Mouse (Mus musculus) MEL (cell line): ENCODE measurements around the gene Fez2. TPM values are rescaled to one million over a fixed set of nuclear protein-coding genes. Genes with fewer than 3 reads are reported as not detected.

Experiments
- DNase-seq: peaks from one replicate; pipeline ENCODE4 v3.0.0; 2011; ENCODE audit warnings: low read depth, low spot score
- H3K27ac ChIP-seq: 2 replicates; pipeline ENCODE4 v1.5.1; 2012; ENCODE audit warnings: low read depth, mild to moderate bottlenecking, control low read depth, low read length, moderate library complexity; ENCODE audit not compliant: control insufficient read depth
- H3K27me3 ChIP-seq, 2 experiments: fragments of 150-350 bp in 1 of 2; sonication (generic) in 1 of 2; 2 replicates each; pipeline ENCODE4 v1.6.1; 2012; ENCODE audit warnings: low read length in 2 of 2, mild to moderate bottlenecking in 2 of 2, improper control_type of control experiment in 1 of 2, moderate library complexity in 1 of 2; ENCODE audit not compliant: insufficient read depth in 2 of 2, control insufficient read depth in 1 of 2
- H3K36me3 ChIP-seq, 2 experiments: 2 replicates each; pipeline ENCODE4 v1.6.1; 2012 to 2014; ENCODE audit warnings: low read length in 2 of 2, improper control_type of control experiment in 1 of 2, inconsistent platforms in 1 of 2, mild to moderate bottlenecking in 1 of 2; ENCODE audit not compliant: insufficient read depth in 2 of 2, control insufficient read depth in 1 of 2
- H3K4me1 ChIP-seq, 2 experiments: fragments of 150-350 bp in 1 of 2; sonication (generic) in 1 of 2; 2 replicates each; pipeline ENCODE4 v1.6.1; 2012; ENCODE audit warnings: low read length in 2 of 2, improper control_type of control experiment in 1 of 2, mild to moderate bottlenecking in 1 of 2; ENCODE audit not compliant: insufficient read depth in 2 of 2, control insufficient read depth in 1 of 2
- H3K4me3 ChIP-seq, 2 experiments: fragments of 150-350 bp in 1 of 2; sonication (generic) in 1 of 2; 2 replicates each; pipeline ENCODE4 v1.5.1; 2012; ENCODE audit warnings: low read depth in 2 of 2, low read length in 2 of 2, mild to moderate bottlenecking in 2 of 2, moderate library complexity in 2 of 2, control low read depth in 1 of 2, improper control_type of control experiment in 1 of 2; ENCODE audit not compliant: control insufficient read depth in 1 of 2, insufficient read depth in 1 of 2
- H3K79me2 ChIP-seq: 2 replicates; pipeline ENCODE4 v1.6.1; 2012; ENCODE audit warnings: mild to moderate bottlenecking, low read length, moderate library complexity; ENCODE audit not compliant: control insufficient read depth, poor library complexity, insufficient read depth
- H3K9ac ChIP-seq: 2 replicates; pipeline ENCODE4 v1.6.1; 2012; ENCODE audit warnings: low read depth, mild to moderate bottlenecking, control low read depth, low read length, moderate library complexity; ENCODE audit not compliant: control insufficient read depth, poor library complexity, severe bottlenecking
- H3K9me3 ChIP-seq: fragments of 150-350 bp; sonication (generic); replicated peaks from 2 replicates; pipeline ENCODE4 v1.6.1; 2012; ENCODE audit warnings: mild to moderate bottlenecking, low read length, improper control_type of control experiment, moderate library complexity; ENCODE audit not compliant: insufficient read depth
- CHD2 ChIP-seq: IDR thresholded peaks from 2 replicates; pipeline ENCODE4 v1.6.1; 2011; ENCODE audit warnings: low read length, improper control_type of control experiment
- ETS1 ChIP-seq: IDR thresholded peaks from 2 replicates; pipeline ENCODE4 v1.6.1; 2012; ENCODE audit warnings: low read depth, mild to moderate bottlenecking, inconsistent platforms, low read length, improper control_type of control experiment, moderate library complexity
- GABPA ChIP-seq: IDR thresholded peaks from 2 replicates; pipeline ENCODE4 v1.6.1; 2012; ENCODE audit warnings: low read depth, mild to moderate bottlenecking, inconsistent platforms, low read length, improper control_type of control experiment, moderate library complexity
- GATA1 ChIP-seq: IDR thresholded peaks from 2 replicates; pipeline ENCODE4 v1.6.1; 2011; ENCODE audit warnings: low read depth, low read length, improper control_type of control experiment
- JUND ChIP-seq: IDR thresholded peaks from 2 replicates; pipeline ENCODE4 v1.6.1; 2011; ENCODE audit warnings: low read depth, mild to moderate bottlenecking, improper control_type of control experiment, low read length
- MAFK ChIP-seq: IDR thresholded peaks from 2 replicates; pipeline ENCODE4 v1.6.1; 2011; ENCODE audit warnings: low read depth, mild to moderate bottlenecking, low read length, improper control_type of control experiment, borderline replicate concordance
- MAX ChIP-seq: IDR thresholded peaks from 2 replicates; pipeline ENCODE4 v1.6.1; 2011; ENCODE audit warnings: low read length, improper control_type of control experiment
- MAZ ChIP-seq: IDR thresholded peaks from 2 replicates; pipeline ENCODE4 v1.6.1; 2012; ENCODE audit warnings: low read depth, mild to moderate bottlenecking, inconsistent platforms, low read length, improper control_type of control experiment
- MXI1 ChIP-seq: IDR thresholded peaks from 2 replicates; pipeline ENCODE4 v1.6.1; 2011; ENCODE audit warnings: mild to moderate bottlenecking, low read depth, low read length, improper control_type of control experiment
- MYB ChIP-seq: IDR thresholded peaks from 2 replicates; pipeline ENCODE4 v1.6.1; 2011; ENCODE audit warnings: mild to moderate bottlenecking, low read depth, low read length, improper control_type of control experiment
- POLR2A ChIP-seq, 2 experiments: IDR thresholded peaks; 2 replicates each; pipeline ENCODE4 v1.6.1; 2011 to 2012; ENCODE audit warnings: low read length in 2 of 2, mild to moderate bottlenecking in 2 of 2, control low read depth in 1 of 2, improper control_type of control experiment in 1 of 2, low read depth in 1 of 2, moderate library complexity in 1 of 2; ENCODE audit not compliant: control insufficient read depth in 1 of 2, insufficient read depth in 1 of 2, poor library complexity in 1 of 2
- POLR2AphosphoS5 ChIP-seq: IDR thresholded peaks from 2 replicates; pipeline ENCODE4 v1.6.1; 2012; ENCODE audit warnings: low read depth, borderline replicate concordance, mild to moderate bottlenecking, inconsistent platforms, low read length, moderate library complexity, mixed read lengths
- RAD21 ChIP-seq: IDR thresholded peaks from 2 replicates; pipeline ENCODE4 v1.6.1; 2011; ENCODE audit warnings: mild to moderate bottlenecking, low read depth, low read length, improper control_type of control experiment
- SMC3 ChIP-seq: IDR thresholded peaks from 2 replicates; pipeline ENCODE4 v1.6.1; 2011; ENCODE audit warnings: low read depth, low read length, improper control_type of control experiment
- TAL1 ChIP-seq: IDR thresholded peaks from 2 replicates; pipeline ENCODE4 v1.6.1; 2012; ENCODE audit warnings: mild to moderate bottlenecking, inconsistent platforms, low read length, moderate library complexity, mixed read lengths
- TCF12 ChIP-seq: IDR thresholded peaks from 2 replicates; pipeline ENCODE4 v1.6.1; 2014; ENCODE audit warnings: low read depth, mild to moderate bottlenecking, inconsistent platforms, low read length, improper control_type of control experiment, moderate library complexity
- UBTF ChIP-seq: IDR thresholded peaks from 2 replicates; pipeline ENCODE4 v1.6.1; 2012; ENCODE audit warnings: low read depth, mild to moderate bottlenecking, inconsistent platforms, low read length, improper control_type of control experiment, moderate library complexity, borderline replicate concordance; ENCODE audit not compliant: insufficient read depth
- USF1 ChIP-seq: IDR thresholded peaks from 2 replicates; pipeline ENCODE4 v1.6.1; 2014; ENCODE audit warnings: low read depth, mild to moderate bottlenecking, inconsistent platforms, low read length, improper control_type of control experiment, moderate library complexity
- ZC3H11A ChIP-seq: IDR thresholded peaks from 2 replicates; pipeline ENCODE4 v1.6.1; 2012; ENCODE audit warnings: low read depth, mild to moderate bottlenecking, inconsistent platforms, low read length, improper control_type of control experiment
- polyA plus RNA-seq, 2 experiments: library from polyadenylated mRNA; stranded (reverse) in 1 of 2; unstranded in 1 of 2; fragments of >175 nt in 1 of 2; fragments of >200 nt in 1 of 2; gene quantifications; 2 replicates each; pipeline versions ENCODE4 v1.2.1 to v1.2.4; 2012; ENCODE audit warnings: low replicate concordance in 2 of 2, low read depth in 1 of 2; ENCODE audit not compliant: insufficient read length in 2 of 2, insufficient read depth in 1 of 2, missing spikeins in 1 of 2
- total RNA-seq: library from RNA; depleted of rRNA; stranded (reverse); fragments of 300-350 nt; gene quantifications from 2 replicates; pipeline ENCODE4 v1.2.3, GENCODE M21; 2012

The Fez2 gene
- total and polyA plus RNA-seq, 3 experiments = 11.7 to 17.4 TPM; not detected in 1

- Histone ChIP-seq H3K27me3 (no peaks in the 10 kb centered on the region), H3K9me3 (no peaks in the 10 kb centered on the region), H3K4me3 (no peak overlapping the region), H3K79me2 (no peaks in the 10 kb centered on the region), H3K9ac (no peak overlapping the region), H3K36me3 (no peaks in the 10 kb centered on the region), H3K27ac (no peak overlapping the region), H3K4me1 (no peaks in the 10 kb centered on the region)
- DNase-seq = no peak
- no peak for TF ChIP-seq CHD2
- no peak for TF ChIP-seq GATA1
- TF ChIP-seq, all 39 proteins: peak for 0
Measured at GRCm38 (mm10) chr17:78352500-78352855, 65.5 kb downstream of the Fez2 start.

- H3K36me3 ChIP-seq = no peaks in the 10 kb centered on the region
- no peak for DNase-seq
- H3K9ac ChIP-seq = no peak overlapping the region
- H3K4me3 ChIP-seq = no peak overlapping the region
- no peaks in the 10 kb centered on the region for H3K79me2 ChIP-seq
- no peaks in the 10 kb centered on the region for H3K27me3 ChIP-seq
- no peak for TF ChIP-seq GATA1
- TF ChIP-seq USF1 = no peak
- no peak for TF ChIP-seq MAX
- no peak for TF ChIP-seq MAFK
- no peak for TF ChIP-seq ETS1
- TF ChIP-seq RAD21 = no peak
- no peak for TF ChIP-seq JUND
- TF ChIP-seq UBTF = no peak
- TF ChIP-seq ZC3H11A = no peak
- no peak for TF ChIP-seq POLR2AphosphoS5
- no peak for TF ChIP-seq TAL1
- no peak for TF ChIP-seq POLR2A (IDR thresholded peaks at IDR 0.05; ENCODE audit: control insufficient read depth in 1 of 2, insufficient read depth in 1 of 2, low read depth in 1 of 2, low read length in 2 of 2, poor library complexity in 1 of 2)
- no peak for TF ChIP-seq MYB
- no peak for TF ChIP-seq MXI1
- no peak for TF ChIP-seq MAZ
- no peak for TF ChIP-seq SMC3
- TF ChIP-seq GABPA = no peak
- TF ChIP-seq TCF12 = no peak
- no peak overlapping the region for H3K27ac ChIP-seq
- H3K4me1 ChIP-seq = no peaks in the 10 kb centered on the region
- H3K9me3 ChIP-seq = no peaks in the 10 kb centered on the region
Measured at GRCm38 (mm10) chr17:78351676-78352499, 66.1 kb downstream of the Fez2 start.
